Mouse (Mus musculus) G1E-ER4 (cell line): ENCODE measurements around the gene Impg2. TPM values are rescaled to one million over a fixed set of nuclear protein-coding genes. Genes with fewer than 3 reads are reported as not detected.

Experiments used
- GATA1 ChIP-seq: IDR thresholded peaks from one replicate; pipeline ENCODE4 v1.8.0; 2012; ENCODE audit warnings: low read length, inconsistent platforms
- polyA plus RNA-seq: library from polyadenylated mRNA; stranded (reverse); fragments of >175 nt; gene quantifications from 2 replicates; pipeline ENCODE4 v1.2.3, GENCODE M21; 2012

The Impg2 gene
- polyA plus RNA-seq, 1 experiment: not detected

- no peak for TF ChIP-seq GATA1
Measured at GRCm38 (mm10) chr16:56283873-56284272, 79.8 kb downstream of the Impg2 start.

DNA sequence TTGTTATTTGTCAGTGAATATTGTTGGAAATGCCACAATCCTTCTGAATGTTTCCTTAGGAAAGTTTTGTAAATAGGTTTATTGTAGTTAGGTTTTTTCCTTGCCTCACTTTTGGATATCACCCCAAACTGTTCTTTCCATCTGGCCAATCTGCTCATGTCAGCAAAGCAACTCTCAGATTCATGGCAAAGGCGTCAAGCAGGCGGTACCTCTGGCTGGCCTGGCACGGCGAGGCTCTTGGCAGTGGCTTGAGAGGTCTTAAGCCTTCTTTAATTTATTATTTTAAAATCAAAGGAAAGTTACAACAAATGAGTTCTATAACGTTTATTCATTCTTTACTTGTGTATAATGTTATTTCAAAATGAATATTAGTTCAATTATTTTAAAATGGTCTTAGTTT is 82.0 kb downstream of the Impg2 start:
- no peak for TF ChIP-seq GATA1

GRCm38 (mm10) chr16:56286977-56287376 is 82.9 kb downstream of the Impg2 start:
- no peak for TF ChIP-seq GATA1

DNA sequence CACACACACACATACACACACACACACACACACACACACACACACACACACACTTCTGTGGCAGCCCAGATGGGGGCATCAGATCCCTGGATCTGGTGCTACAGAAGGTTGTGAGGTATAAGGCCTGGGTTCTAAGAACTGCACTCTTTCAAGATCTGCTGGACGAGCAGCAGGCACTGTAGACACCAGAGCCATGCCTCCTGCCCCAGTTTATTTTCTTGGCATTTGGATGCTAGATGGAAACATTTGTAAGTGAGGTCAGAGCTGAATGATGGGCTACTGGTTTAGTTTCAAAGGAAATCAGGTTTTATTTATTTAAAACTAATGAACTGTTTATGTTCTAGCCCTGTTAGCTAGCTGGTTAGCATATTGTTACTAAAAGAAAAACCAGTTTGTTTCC is 90.8 kb downstream of the Impg2 start:
- TF ChIP-seq GATA1: no peak

DNA sequence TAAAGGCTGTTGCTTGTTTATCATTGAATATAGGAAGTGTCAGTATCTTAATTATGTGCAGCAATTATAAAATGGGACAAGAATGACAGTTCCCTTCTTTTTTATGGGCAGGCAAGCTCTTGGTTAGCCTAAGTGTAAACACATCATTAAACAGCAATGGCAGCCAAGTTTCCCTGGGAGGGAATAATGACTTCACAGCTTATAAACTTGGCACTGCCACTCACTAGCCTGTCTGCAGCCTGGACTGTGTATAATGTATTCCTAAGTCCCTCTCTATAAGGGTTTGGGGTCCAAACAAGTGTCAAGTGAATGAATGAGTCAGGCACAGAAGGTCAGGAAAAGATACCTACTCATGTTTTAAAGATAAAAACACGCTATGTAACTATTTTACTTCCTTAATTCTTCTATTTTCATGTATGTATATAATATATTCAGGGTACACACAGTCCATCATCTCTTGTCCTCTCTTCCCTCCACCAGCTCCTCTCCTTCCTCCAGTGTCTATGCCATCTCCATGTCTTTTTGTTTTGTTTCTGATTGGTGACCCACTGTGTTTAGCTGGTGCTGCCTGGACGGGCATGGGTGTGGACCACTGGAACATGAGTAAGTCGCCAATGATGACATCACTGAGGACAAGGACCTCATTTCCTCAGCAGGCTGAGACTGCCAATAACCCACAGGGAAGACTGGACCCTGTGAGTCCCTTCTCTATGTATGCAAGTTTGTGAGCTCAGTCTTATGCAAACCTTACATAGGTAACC is 92.0 kb downstream of the Impg2 start:
- TF ChIP-seq GATA1: no peak

GRCm38 (mm10) chr16:56298248-56298647 is 94.1 kb downstream of the Impg2 start:
- TF ChIP-seq GATA1: no peak

GRCm38 (mm10) chr16:56298836-56299235 is 94.7 kb downstream of the Impg2 start:
- TF ChIP-seq GATA1: no peak

- TF ChIP-seq GATA1: no peak
Measured at GRCm38 (mm10) chr16:56302996-56303395, 98.9 kb downstream of the Impg2 start.

DNA sequence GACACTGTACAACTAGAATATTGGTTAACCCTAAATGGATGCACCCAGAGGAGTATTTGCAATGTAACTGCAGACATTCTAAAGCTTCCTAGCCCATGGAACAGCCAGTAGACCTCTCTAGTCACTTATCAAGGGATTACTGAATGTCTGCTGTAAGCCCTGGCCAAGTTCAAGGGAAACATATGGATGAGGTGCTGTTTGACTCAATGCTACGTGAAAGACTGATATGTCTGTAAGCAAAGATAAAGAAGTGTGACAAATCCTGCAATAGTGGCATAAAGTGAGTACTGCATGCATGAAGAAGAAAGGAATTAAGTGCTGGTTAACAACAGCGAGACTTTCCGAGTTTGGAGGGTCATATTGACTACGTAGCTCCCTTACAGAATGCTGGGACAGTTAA is 100.1 kb downstream of the Impg2 start:
- TF ChIP-seq GATA1: no peak

DNA sequence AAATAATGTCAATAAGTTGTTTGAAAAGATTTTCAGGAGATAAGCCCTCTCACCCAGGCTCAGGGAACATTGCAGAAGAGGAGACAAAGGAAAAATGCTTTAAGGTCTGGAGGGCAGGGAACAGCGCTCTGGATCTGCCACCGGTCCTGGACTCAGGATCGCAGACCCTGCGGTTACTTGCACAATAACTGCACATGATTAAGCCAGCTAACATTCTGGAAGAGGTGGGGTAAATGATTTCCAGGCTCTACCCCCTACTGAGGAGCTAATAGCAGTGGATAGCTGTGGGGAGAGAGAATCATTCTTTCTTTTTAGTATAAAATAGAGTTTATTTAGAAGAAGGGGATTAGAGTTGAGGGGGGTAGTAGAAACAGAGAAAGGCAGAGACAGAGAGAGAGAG is 103.5 kb downstream of the Impg2 start:
- TF ChIP-seq GATA1: no peak

DNA sequence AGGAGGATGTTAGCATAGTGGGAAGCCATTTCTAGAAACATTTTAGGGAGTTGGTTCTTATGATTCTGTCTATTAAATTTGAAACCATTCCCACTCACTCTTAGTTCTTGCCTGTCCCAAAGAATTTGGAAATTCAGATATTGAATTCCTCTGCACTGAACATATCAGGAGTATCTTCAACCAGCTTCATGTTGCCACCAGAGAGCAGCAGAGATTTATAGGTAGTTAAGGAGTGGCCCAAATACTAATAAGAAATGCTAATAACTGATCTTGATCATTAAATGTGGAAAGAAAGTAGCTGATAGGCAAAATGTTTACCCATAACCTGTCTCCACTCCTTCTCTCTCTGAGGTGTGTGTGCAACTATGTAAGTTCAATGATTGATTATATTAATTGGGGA is 107.2 kb downstream of the Impg2 start:
- no peak for TF ChIP-seq GATA1

Other genes with a start within 250 kb of the Impg2 start
- gene Rpl24, start 238.0 kb upstream of the Impg2 start, polyA plus RNA-seq: 47.2 and 97.6 TPM in 2 replicates
- gene Zbtb11, start 230.4 kb upstream of the Impg2 start, polyA plus RNA-seq: 3.8 and 5.3 TPM in 2 replicates
- 47.3 and 79.0 TPM in 2 replicates for gene Pcnp, start 174.6 kb upstream of the Impg2 start, polyA plus RNA-seq
- 10.1 and 14.2 TPM in 2 replicates for gene Trmt10c, start 166.5 kb upstream of the Impg2 start, polyA plus RNA-seq
- gene Senp7, start 156.0 kb upstream of the Impg2 start, polyA plus RNA-seq: 21.8 and 31.5 TPM in 2 replicates